Mouse (Mus musculus) adipocyte (in vitro differentiated cells): ENCODE measurements around the gene Spin2e.
"Not testable (repeated sequence)": the region's sequence is repeated elsewhere in the genome, so short reads cannot be mapped to it uniquely, and the experiment has no call there.

Experiments
- DNase-seq: peaks from one replicate; pipeline ENCODE4 v3.0.0-alpha.2; 2016; ENCODE audit warnings: low spot score

The Spin2e gene

GRCm38 (mm10) chrX:31618820-31619219, at the start of gene Spin2e:
TSS of gene Spin2e (minus strand) at chrX:31618920.
- not testable (repeated sequence) for DNase-seq

- not testable (repeated sequence) for DNase-seq
These were observed 44.5 kb downstream of the Spin2e start, which contains the start of gene Gm21883 for GRCm38 (mm10) chrX:31574183-31574582. TSS of gene Gm21883 (minus strand) at chrX:31574283.
